Mouse (Mus musculus): ENCODE data around the gene Bpnt1. TPM values are rescaled to one million over a fixed set of nuclear protein-coding genes. Genes with fewer than 3 reads are reported as not detected.

Bpnt1 gene
- polyA plus RNA-seq (2016; fragmentation: Nextera tagmentation; extraction: Ambion mirVana) = 40.5 and 41.2 TPM in 2 replicates

DNA sequence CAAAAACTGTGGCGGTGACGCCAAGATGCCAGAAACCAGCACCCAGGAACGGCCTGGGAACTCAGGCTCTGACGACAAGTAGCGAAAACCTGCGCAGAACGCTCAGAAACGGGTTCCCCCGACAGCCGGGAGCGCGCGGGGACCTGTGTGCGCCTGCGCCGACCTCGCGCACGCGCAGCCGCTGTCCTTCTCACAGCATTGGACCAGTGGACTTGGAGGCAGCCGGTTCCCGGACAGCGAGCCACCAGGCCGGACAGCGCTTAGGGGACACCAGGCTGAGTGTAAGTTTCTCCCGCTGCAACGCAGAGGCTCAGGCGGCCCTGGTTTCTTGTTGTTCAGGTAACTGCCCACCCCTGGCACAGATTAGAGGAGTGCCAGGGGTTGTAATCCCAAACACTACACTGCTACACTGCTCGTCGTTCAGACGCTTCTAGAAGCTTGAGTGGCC lies at the start of gene Bpnt1:
Gene Bpnt1 (plus strand): TSS at position 167 of the 448 bp plus-strand sequence.
- WGBS = under 1% methylated on average over 32 of the region's 32 CpGs
- no peaks in the 10 kb centered on the region for H3K9me3 ChIP-seq

DNA sequence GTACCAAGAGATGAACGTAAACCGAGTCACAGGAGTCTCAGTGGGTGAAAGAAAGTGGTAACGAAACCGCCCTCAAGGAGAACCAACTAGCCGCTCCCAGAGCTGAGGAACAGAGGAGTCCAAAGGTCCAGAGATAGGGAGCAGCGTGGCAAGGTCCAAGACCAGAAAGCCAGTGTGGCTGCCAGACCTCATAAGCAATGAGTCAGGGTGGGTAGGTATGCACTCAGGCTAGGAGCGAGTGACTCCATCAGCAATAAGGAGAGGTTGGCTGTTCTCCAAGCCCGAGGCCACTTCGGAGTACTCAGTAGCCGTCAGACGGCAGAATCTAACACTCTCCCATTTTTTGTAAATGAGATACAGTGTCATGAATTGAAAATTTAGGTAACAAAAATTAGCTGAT lies 49.1 kb upstream of the Bpnt1 start:
- Histone ChIP-seq H3K4me1 (no peaks in the 10 kb centered on the region), H3K4me3 (no peak overlapping the region), H3K9me3 (no peaks in the 10 kb centered on the region), H3K27ac (no peak overlapping the region), H3K9ac (no peak overlapping the region), H3K36me3 (peaks cover 83% of the 10 kb centered on the region), H3K27me3 (replicated peaks) (no peaks in the 10 kb centered on the region), H3K4me2 (replicated peaks) (no peak overlapping the region)
- WGBS = 97% methylated on average over 11 of the region's 11 CpGs
- no peak for ATAC-seq (ENCODE audit: low FRiP score, low read depth)

More for the DNA sequence above, at the start of gene Bpnt1:
- H3K27ac ChIP-seq = no peak within 1 kb of the TSS
- H3K9ac ChIP-seq = peak within 1 kb of the TSS; percentile 76
- H3K4me2 ChIP-seq (replicated peaks) = peak within 1 kb of the TSS; percentile 72
- H3K36me3 ChIP-seq = peaks cover 2% of the 10 kb centered on the region
- peaks cover 17% of the 10 kb centered on the region for H3K4me1 ChIP-seq
- H3K4me3 ChIP-seq = peak within 1 kb of the TSS; percentile 64
- peak; percentile 83 for ATAC-seq (ENCODE audit: low FRiP score, low read depth)
- H3K27me3 ChIP-seq (replicated peaks) = no peaks in the 10 kb centered on the region

DNA sequence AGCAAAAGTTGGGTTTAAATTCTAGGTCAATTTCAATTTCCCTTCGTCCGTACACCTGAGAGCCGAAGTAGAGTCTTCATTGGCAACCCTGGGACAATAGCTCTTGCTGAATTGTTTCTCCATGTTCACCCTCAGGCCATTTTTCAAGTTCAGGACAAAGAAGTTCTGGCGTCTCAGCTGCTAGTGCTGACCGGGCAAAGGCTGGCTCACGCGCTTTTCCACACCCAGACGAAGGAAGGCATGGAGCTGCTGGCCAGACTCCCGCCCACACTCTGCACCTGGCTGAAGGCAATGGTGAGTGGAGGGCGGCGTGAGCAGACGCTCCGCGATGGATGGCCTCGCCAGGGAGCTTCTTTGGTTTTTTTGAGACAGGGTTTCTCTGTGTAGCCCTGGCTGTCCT lies 48.7 kb upstream of the Bpnt1 start:
- no peak for ATAC-seq (ENCODE audit: low FRiP score, low read depth)
- WGBS = 87% methylated on average over 15 of the region's 15 CpGs

DNA sequence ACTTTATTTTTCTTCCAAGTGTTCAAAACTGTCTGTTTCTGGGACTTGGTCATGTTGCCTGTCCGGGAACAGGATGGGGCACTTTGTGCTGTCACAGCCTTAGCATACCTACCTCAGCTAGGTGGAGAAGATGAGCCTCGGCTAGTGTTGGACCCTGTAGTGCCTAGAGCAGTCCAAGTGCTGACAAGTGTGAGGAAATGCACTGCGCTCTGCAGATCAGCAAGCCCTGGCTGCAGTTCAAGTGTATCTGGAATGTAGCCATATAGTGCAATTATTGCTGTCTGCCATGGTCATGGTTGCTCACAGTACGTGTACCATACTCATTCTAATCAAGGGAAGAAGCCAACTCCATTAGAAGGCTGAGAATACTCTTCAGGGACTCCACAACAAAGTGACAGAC lies 47.2 kb upstream of the Bpnt1 start:
- Histone ChIP-seq H3K4me1 (no peaks in the 10 kb centered on the region), H3K36me3 (peaks cover 69% of the 10 kb centered on the region), H3K27me3 (replicated peaks) (no peaks in the 10 kb centered on the region), H3K27ac (no peak overlapping the region), H3K4me3 (no peak overlapping the region), H3K9me3 (no peaks in the 10 kb centered on the region), H3K9ac (no peak overlapping the region), H3K4me2 (replicated peaks) (no peak overlapping the region)
- 91% methylated on average over 4 of the region's 4 CpGs for WGBS
- ATAC-seq (ENCODE audit: low FRiP score, low read depth) = no peak

More for the DNA sequence above, 48.7 kb upstream of the Bpnt1 start:
- no peaks in the 10 kb centered on the region for H3K4me1 ChIP-seq
- no peaks in the 10 kb centered on the region for H3K27me3 ChIP-seq (replicated peaks)
- H3K4me2 ChIP-seq (replicated peaks) = no peak overlapping the region
- H3K27ac ChIP-seq = no peak overlapping the region
- H3K9ac ChIP-seq = no peak overlapping the region
- no peak overlapping the region for H3K4me3 ChIP-seq
- peaks cover 80% of the 10 kb centered on the region for H3K36me3 ChIP-seq
- no peaks in the 10 kb centered on the region for H3K9me3 ChIP-seq

DNA sequence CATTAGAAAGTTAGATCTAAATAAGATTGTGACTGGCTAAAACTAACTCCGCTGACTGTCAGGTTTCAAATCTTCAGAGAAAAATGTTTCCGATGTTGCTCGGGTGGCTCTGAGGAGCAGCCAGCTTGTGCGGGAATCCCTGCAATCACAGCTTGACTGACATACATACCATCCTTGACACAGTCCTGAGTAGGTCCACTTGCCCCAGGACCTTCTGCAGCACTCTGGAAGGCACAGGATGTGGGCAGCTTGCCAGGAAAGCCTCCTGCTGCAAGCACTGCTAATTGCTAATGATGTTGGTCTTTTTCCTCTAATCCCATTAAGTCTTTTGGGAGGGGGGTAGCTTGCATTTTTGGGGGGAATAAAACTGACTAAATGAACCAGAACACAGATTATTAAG lies 46.8 kb upstream of the Bpnt1 start:
- no peak overlapping the region for H3K27ac ChIP-seq
- no peak overlapping the region for H3K9ac ChIP-seq
- no peak overlapping the region for H3K4me3 ChIP-seq
- no peak for ATAC-seq (ENCODE audit: low FRiP score, low read depth)
- WGBS = 97% methylated on average over 4 of the region's 4 CpGs
- H3K4me1 ChIP-seq = no peaks in the 10 kb centered on the region
- no peaks in the 10 kb centered on the region for H3K9me3 ChIP-seq
- peaks cover 68% of the 10 kb centered on the region for H3K36me3 ChIP-seq
- H3K4me2 ChIP-seq (replicated peaks) = no peak overlapping the region
- H3K27me3 ChIP-seq (replicated peaks) = no peaks in the 10 kb centered on the region

DNA sequence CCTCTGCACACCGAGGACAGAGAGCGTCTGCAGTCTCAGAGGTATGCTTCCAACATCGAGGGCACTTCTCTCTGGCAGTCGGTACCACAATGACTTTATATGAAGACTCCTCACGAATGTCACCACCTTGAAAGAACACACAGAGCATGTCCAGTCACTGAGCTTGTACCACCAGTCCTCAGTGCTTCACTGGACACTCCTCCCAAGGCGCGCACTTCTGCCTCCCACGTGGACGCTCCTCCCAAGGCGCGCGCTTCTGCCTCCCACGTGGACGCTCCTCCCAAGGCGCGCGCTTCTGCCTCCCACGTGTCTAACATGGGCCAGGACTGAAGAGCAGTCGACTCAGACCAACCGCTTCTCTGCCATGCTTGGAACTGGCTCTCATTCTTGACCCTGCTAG lies 44.9 kb upstream of the Bpnt1 start:
- Histone ChIP-seq H3K4me2 (replicated peaks) (no peak overlapping the region), H3K36me3 (peaks cover 72% of the 10 kb centered on the region), H3K9ac (no peak overlapping the region), H3K27me3 (replicated peaks) (no peaks in the 10 kb centered on the region), H3K4me1 (no peaks in the 10 kb centered on the region), H3K9me3 (no peaks in the 10 kb centered on the region), H3K4me3 (no peak overlapping the region), H3K27ac (no peak overlapping the region)
- WGBS = 93% methylated on average over 20 of the region's 20 CpGs
- ATAC-seq (ENCODE audit: low FRiP score, low read depth) = no peak

DNA sequence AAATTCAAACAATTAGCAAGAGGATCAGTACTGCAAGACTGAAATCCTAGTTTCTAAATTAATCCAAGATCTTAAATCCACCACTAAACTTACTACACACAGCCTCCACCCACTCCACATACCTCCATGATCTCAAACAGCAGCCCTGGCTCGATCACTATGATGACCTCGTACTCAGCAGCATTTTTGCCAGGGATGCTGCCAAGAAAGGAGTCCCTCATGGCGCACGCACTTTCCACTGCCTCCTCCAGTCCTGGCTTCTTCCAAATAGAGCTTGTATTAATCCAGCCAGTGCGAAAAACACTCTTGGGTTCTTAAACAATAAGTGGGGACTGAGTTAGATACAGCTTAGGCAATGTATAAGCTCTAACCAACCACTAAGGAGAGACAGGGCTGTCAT lies 42.7 kb upstream of the Bpnt1 start:
- Histone ChIP-seq H3K27me3 (replicated peaks) (no peaks in the 10 kb centered on the region), H3K4me1 (no peaks in the 10 kb centered on the region), H3K27ac (no peak overlapping the region), H3K4me2 (replicated peaks) (no peak overlapping the region), H3K4me3 (no peak overlapping the region), H3K36me3 (peaks cover 74% of the 10 kb centered on the region), H3K9ac (no peak overlapping the region), H3K9me3 (no peaks in the 10 kb centered on the region)
- no peak for ATAC-seq (ENCODE audit: low FRiP score, low read depth)
- 94% methylated on average over 5 of the region's 5 CpGs for WGBS

DNA sequence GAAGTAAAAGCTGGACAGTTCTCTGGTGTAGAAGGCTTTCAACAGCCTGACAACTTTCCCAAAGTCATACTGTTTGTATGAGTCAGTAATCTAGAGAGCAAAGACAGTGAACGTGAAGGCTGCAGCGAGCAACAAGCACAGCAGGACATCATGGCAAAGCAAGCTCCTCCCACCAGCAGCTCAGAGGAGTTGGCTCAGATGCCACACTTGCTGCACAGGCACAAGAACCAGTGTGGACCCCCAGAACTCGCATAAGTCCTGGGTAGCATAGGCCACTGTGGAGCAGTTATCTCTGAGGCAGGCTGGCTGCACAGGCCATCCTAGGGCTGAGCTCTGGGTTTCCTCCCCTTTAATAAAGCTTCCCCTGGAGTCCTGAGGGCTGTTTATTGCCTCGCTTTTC lies 40.6 kb upstream of the Bpnt1 start:
- ATAC-seq (ENCODE audit: low FRiP score, low read depth) = no peak
- 71% methylated on average over 4 of the region's 4 CpGs for WGBS
- H3K36me3 ChIP-seq = peaks cover 76% of the 10 kb centered on the region

DNA sequence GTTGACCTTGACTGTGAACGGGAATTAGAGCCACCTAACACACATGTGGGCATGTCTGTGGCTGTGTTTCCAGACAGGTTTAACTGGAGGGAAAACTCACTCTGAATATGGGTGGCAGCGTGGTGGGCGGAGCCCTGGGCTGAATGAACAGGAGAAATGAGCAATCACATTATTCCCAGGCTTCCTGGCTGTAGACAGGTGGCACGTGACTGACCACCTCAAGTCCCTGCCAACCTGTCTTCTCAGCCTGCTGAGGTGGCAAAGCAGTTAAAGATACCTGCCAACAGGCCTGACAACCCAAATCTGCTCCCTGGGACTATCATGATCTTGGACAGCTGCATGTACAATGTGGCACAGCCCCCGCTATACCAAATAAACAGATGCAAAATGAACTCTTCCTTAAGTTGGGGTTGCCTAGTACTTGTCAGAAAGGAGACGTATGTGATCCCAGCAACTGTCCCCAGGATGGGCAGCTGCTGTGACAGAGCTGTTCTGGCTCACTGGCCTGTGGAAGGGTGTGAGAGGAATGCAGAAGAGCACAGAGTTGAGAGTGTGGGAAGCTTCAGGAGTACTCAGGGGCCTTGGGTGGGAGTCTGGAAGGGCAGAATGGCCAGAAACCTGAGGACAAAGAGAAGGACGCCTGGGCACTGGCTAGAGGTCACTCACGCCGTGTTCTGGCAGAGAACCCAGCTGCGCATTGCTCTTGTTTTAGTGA lies 39.1 kb upstream of the Bpnt1 start:
- no peak for ATAC-seq (ENCODE audit: low FRiP score, low read depth)
- peaks cover 74% of the 10 kb centered on the region for H3K36me3 ChIP-seq
- 95% methylated on average over 10 of the region's 10 CpGs for WGBS

More for the DNA sequence above, 40.6 kb upstream of the Bpnt1 start:
- no peak overlapping the region for H3K9ac ChIP-seq
- no peak overlapping the region for H3K4me3 ChIP-seq
- H3K4me1 ChIP-seq = no peaks in the 10 kb centered on the region
- no peaks in the 10 kb centered on the region for H3K27me3 ChIP-seq (replicated peaks)
- no peak overlapping the region for H3K4me2 ChIP-seq (replicated peaks)
- no peaks in the 10 kb centered on the region for H3K9me3 ChIP-seq
- H3K27ac ChIP-seq = no peak overlapping the region

DNA sequence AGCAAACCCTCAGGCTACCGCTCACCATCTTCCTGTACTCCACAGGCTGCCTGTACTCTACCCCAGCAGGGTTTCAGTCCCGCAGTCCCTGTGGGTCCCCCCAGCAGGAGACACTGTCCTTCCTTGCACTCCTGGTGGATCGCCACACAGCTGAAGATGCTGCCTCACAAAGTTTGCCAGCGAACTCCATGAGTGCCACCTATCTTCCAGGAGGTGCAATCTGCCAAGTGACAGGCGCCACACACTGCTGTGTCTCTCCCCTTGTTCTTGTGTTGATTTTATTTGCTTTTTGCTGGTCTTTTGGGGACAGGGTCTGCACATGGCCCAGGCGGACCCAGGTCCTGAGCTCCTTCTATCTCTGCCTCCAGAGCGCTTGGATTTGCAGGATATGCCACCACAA lies 35.1 kb upstream of the Bpnt1 start:
- no peaks in the 10 kb centered on the region for H3K4me1 ChIP-seq
- ATAC-seq (ENCODE audit: low FRiP score, low read depth) = no peak
- no peaks in the 10 kb centered on the region for H3K9me3 ChIP-seq
- H3K4me2 ChIP-seq (replicated peaks) = no peak overlapping the region
- no peaks in the 10 kb centered on the region for H3K27me3 ChIP-seq (replicated peaks)
- H3K36me3 ChIP-seq = peaks cover 53% of the 10 kb centered on the region
- 93% methylated on average over 7 of the region's 7 CpGs for WGBS
- H3K27ac ChIP-seq = no peak overlapping the region
- no peak overlapping the region for H3K9ac ChIP-seq
- no peak overlapping the region for H3K4me3 ChIP-seq

More for the DNA sequence above, 39.1 kb upstream of the Bpnt1 start:
- H3K9me3 ChIP-seq = no peaks in the 10 kb centered on the region
- H3K27ac ChIP-seq = no peak overlapping the region
- no peak overlapping the region for H3K9ac ChIP-seq
- no peak overlapping the region for H3K4me2 ChIP-seq (replicated peaks)
- H3K4me3 ChIP-seq = no peak overlapping the region
- no peaks in the 10 kb centered on the region for H3K4me1 ChIP-seq
- H3K27me3 ChIP-seq (replicated peaks) = no peaks in the 10 kb centered on the region

DNA sequence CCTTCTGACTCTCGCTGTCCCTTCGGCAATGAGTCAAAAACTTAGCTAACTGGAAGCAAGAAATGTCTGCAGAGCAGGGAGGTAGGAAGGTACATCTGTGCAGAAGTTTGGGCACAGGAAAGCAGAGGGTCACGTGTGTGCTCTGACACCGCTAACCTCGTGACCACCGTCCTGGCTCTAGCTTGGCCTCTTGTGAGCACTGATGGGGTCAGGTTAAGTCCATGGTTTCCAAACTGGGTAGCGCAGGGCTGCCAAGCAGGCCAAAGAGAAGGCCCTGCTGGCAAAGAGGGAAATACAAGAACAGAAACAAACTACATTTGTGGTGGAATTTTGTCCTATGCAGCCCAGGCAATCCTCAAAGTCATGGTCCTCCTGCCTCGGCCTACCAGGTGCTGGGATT lies 33.5 kb upstream of the Bpnt1 start:
- WGBS = 97% methylated on average over 8 of the region's 8 CpGs
- Histone ChIP-seq H3K4me3 (no peak overlapping the region), H3K27me3 (replicated peaks) (no peaks in the 10 kb centered on the region), H3K4me2 (replicated peaks) (no peak overlapping the region), H3K9me3 (no peaks in the 10 kb centered on the region), H3K9ac (no peak overlapping the region), H3K27ac (no peak overlapping the region), H3K4me1 (no peaks in the 10 kb centered on the region), H3K36me3 (peaks cover 47% of the 10 kb centered on the region)
- no peak for ATAC-seq (ENCODE audit: low FRiP score, low read depth)

DNA sequence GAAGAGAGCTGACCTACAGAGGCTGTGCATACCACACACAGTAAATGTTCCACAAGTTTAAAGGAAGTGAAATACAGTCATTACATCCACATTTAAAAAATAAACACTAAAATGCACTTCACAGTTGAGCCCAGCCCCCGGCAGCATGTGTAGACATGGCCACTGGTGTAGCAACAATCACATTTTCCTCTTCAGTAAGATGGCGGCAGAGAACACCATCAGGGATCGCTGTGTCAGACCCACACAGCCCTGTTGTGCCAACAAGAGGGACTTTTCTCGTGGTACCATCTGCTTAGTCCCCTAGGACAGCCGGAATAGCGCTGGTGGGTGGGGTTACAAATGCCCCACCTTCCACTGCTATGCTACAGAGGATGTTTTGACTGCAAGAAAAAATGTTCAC lies 29.1 kb upstream of the Bpnt1 start:
- H3K4me2 ChIP-seq (replicated peaks) = no peak overlapping the region
- ATAC-seq (ENCODE audit: low FRiP score, low read depth) = no peak
- no peaks in the 10 kb centered on the region for H3K4me1 ChIP-seq
- H3K36me3 ChIP-seq = peaks cover 28% of the 10 kb centered on the region
- 94% methylated on average over 6 of the region's 6 CpGs for WGBS
- no peak overlapping the region for H3K27ac ChIP-seq
- H3K27me3 ChIP-seq (replicated peaks) = no peaks in the 10 kb centered on the region
- H3K9ac ChIP-seq = no peak overlapping the region
- H3K4me3 ChIP-seq = no peak overlapping the region
- H3K9me3 ChIP-seq = no peaks in the 10 kb centered on the region

DNA sequence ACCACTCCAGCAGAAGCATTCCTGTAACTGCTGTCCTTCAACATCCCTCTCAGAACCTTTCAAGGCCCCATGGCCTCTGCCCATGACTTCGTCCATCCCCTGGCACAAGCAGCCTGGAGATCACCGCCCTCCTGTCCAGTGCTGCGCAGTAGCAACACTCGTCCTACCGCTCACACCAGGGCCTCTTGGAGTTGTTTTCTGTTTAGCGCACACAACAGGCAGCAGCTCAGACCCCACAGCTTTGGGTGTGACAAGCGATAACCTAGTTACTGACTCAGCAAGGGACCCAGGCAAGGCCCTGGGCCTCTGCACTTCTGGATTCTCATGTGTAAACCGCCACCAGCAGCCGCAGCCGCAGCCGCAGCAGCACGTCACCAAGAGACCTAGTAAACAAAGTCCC lies 25.1 kb upstream of the Bpnt1 start:
- ATAC-seq (ENCODE audit: low FRiP score, low read depth) = no peak
- H3K4me3 ChIP-seq = no peak overlapping the region
- H3K9me3 ChIP-seq = no peaks in the 10 kb centered on the region
- no peak overlapping the region for H3K4me2 ChIP-seq (replicated peaks)
- H3K27me3 ChIP-seq (replicated peaks) = no peaks in the 10 kb centered on the region
- no peak overlapping the region for H3K27ac ChIP-seq
- peaks cover 37% of the 10 kb centered on the region for H3K36me3 ChIP-seq
- WGBS = 97% methylated on average over 12 of the region's 12 CpGs
- H3K9ac ChIP-seq = no peak overlapping the region
- H3K4me1 ChIP-seq = no peaks in the 10 kb centered on the region
